8 mouse cellular contexts compared by ENCODE assay signal in the genomic region with DNA sequence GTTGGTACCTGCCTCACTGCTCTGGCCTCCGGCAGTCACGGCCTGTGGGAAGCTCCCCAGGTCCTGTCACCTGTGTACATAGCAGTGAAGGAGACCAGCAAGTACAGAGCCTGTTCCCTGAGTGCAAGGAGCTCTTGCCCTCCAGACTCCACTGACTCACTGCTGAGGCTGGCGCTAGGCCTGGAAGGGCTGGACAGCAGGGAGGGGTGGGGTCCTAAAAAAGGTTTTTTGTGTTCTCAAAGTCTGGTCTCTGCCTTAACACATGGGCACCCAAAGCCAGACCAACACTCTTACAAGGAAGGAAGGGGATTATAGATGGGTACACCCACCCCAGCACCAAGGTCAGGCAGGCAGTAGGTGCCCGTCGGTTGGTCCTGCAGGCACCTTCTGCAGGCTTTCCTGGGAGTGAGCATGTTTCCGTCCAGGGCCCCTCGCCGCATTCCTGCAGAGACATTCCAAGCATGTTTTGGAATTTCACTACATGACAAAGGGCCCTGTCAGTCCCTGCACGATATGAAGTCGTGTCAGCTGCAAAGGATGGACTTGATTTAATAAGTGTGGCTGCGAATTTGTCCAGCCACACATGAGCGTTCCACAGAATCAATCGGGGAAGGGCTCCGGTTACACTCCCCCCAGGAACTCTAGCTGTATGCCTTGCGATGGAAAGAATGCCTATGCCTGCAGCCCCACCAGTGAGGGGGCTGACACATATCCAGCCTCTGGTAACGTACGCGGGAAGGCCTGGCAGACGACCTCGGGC. TPM values are rescaled to one million over a fixed set of nuclear protein-coding genes. Genes with fewer than 3 reads are reported as not detected.
DNase-seq lines count a peak whose midpoint lies in the region; ATAC-seq and TF ChIP-seq lines count a peak whose summit lies in the region.

No protein-coding gene starts in this region.

- TF ChIP-seq CTCF in gastrocnemius, adult 2 months (IDR thresholded peaks at IDR 0.05): no peak

- 0 out of 2 replicates have a peak, but pooled peaks have one; percentile 7 for ATAC-seq in heart, embryonic 13.5 days (ENCODE audit: extremely low read depth, insufficient number of reproducible peaks, low FRiP score, low TSS enrichment)
- ATAC-seq in limb, embryonic 12.5 days (ENCODE audit: insufficient number of reproducible peaks, insufficient read depth, low FRiP score, low TSS enrichment, low read depth): peak; percentile 48
- no peak for ATAC-seq in frontal cortex, adult (ENCODE audit: low TSS enrichment)

- H3K4me1 ChIP-seq in heart, embryonic 13.5 days: peaks cover 83% of the 10 kb centered on the region
- H3K4me1 ChIP-seq in limb, embryonic 12.5 days (replicated peaks): peaks cover 75% of the 10 kb centered on the region

- peak overlapping the region; percentile 24 for H3K4me2 ChIP-seq in heart, embryonic 13.5 days
- H3K4me2 ChIP-seq in limb, embryonic 12.5 days: peak overlapping the region; percentile 34

- H3K36me3 ChIP-seq in heart, embryonic 13.5 days: no peaks in the 10 kb centered on the region
- no peaks in the 10 kb centered on the region for H3K36me3 ChIP-seq in limb, embryonic 12.5 days

- H3K4me3 ChIP-seq in gastrocnemius, adult 2 months: no peak overlapping the region
- H3K4me3 ChIP-seq in heart, embryonic 13.5 days: no peak overlapping the region
- no peak overlapping the region for H3K4me3 ChIP-seq in limb, embryonic 12.5 days (replicated peaks)

- peak; percentile 70 for DNase-seq in gastrocnemius, adult 2 months
- DNase-seq in gastrocnemius, adult 8-10 months (ENCODE audit: low spot score in 2 of 2): no peak
- peak; percentile 48 for DNase-seq in adrenal gland, postnatal 25 days
- DNase-seq in frontal cortex, postnatal 14 days (ENCODE audit: low spot score in 2 of 2): no peak
- no peak for DNase-seq in left cerebral cortex, adult 11 months (ENCODE audit: low spot score)

- H3K27me3 ChIP-seq in heart, embryonic 13.5 days (replicated peaks): no peaks in the 10 kb centered on the region
- 0 out of 2 replicates have a peak, but pooled peaks cover 5% of the 10 kb centered on the region for H3K27me3 ChIP-seq in limb, embryonic 12.5 days

- no peaks in the 10 kb centered on the region for H3K9me3 ChIP-seq in heart, embryonic 13.5 days
- H3K9me3 ChIP-seq in limb, embryonic 12.5 days: no peaks in the 10 kb centered on the region

- peak overlapping the region; percentile 66 for H3K9ac ChIP-seq in heart, embryonic 13.5 days
- no peak overlapping the region for H3K9ac ChIP-seq in limb, embryonic 12.5 days (replicated peaks)

- peak overlapping the region; percentile 71 for H3K27ac ChIP-seq in gastrocnemius, adult 2 months
- H3K27ac ChIP-seq in heart, embryonic 13.5 days (replicated peaks): peak overlapping the region; percentile 95
- H3K27ac ChIP-seq in limb, embryonic 12.5 days: peak overlapping the region; percentile 87

- 18% methylated on average over 20 of the region's 20 CpGs for WGBS in heart, embryonic 13.5 days
- 17% methylated on average over 20 of the region's 20 CpGs for WGBS in limb, embryonic 12.5 days

- intact Hi-C loops in gastrocnemius, adult 2 months (cut with DNase I): no loop called here

RNA-seq across cellular contexts. Expression of a gene that starts 47.5 kb away (rescaled TPM):
- total RNA-seq in gastrocnemius, adult 2 months (2021): 1 to 10 TPM; 1.3 TPM
- total RNA-seq in gastrocnemius, adult 8-10 months (2022): 1 to 10 TPM; 1.2 to 2.1 (median 1.4) TPM
- 9.9 and 10.7 TPM in 2 replicates for total RNA-seq in adrenal gland, postnatal 25 days (2021)
- 2.1 and 2.3 TPM in 2 replicates for polyA plus RNA-seq in heart, embryonic 13.5 days (2015; fragmentation: Nextera tagmentation; extraction: Ambion mirVana)
- 5.2 and 6.9 TPM in 2 replicates for polyA plus RNA-seq in limb, embryonic 12.5 days (2016; fragmentation: Nextera tagmentation; extraction: Ambion mirVana)

RNA-seq across cellular contexts. Expression of a gene that starts 47.7 kb away (rescaled TPM):
- total RNA-seq in gastrocnemius, adult 2 months (2021): 10 to 100 TPM; 54.8 to 59.3 TPM
- total RNA-seq in gastrocnemius, adult 8-10 months (2022): 10 to 100 TPM; 52.2 to 64.6 (median 59.8) TPM
- 107 and 115 TPM in 2 replicates for total RNA-seq in adrenal gland, postnatal 25 days (2021)
- polyA plus RNA-seq in heart, embryonic 13.5 days (2015; fragmentation: Nextera tagmentation; extraction: Ambion mirVana): 114 and 126 TPM in 2 replicates
- 136 and 141 TPM in 2 replicates for polyA plus RNA-seq in limb, embryonic 12.5 days (2016; fragmentation: Nextera tagmentation; extraction: Ambion mirVana)

Comparison
In these comparisons a context has a peak if more than half of its experiments do, and no peak if none do; other contexts are left out.
1. DNase-seq: peak in gastrocnemius, adult 2 months (single experiment) and adrenal gland, postnatal 25 days (single experiment); none in gastrocnemius, adult 8-10 months (0 of 2), frontal cortex, postnatal 14 days (0 of 2) and left cerebral cortex, adult 11 months (single experiment).
2. Peak in every context shown above with its lines, with median percentiles within 50 percentile points of each other: H3K27ac ChIP-seq.